Mouse (Mus musculus) heart, postnatal 0 days (tissue): ENCODE data around the gene Mid1.
"Not testable (repeated sequence)": the region's sequence is repeated elsewhere in the genome, so short reads cannot be mapped to it uniquely, and the experiment has no call there.

ENCODE experiments used
- CTCF ChIP-seq: IDR thresholded peaks from 2 replicates; pipeline ENCODE4 v1.5.1; 2016; ENCODE audit warnings: antibody characterized with exemption, control low read depth, low read depth
- EP300 ChIP-seq: IDR thresholded peaks from 2 replicates; pipeline ENCODE4 v1.6.1; 2016; ENCODE audit warnings: antibody characterized with exemption, low read depth

- TF ChIP-seq CTCF, EP300: not testable (repeated sequence)
Measured at GRCm38 (mm10) chrX:170004793-170005192, 319.8 kb downstream of the Mid1 start.
